Mouse (Mus musculus): ENCODE data around the gene Csnk1d. TPM values are rescaled to one million over a fixed set of nuclear protein-coding genes. Genes with fewer than 3 reads are reported as not detected.

Csnk1d gene
- polyA plus RNA-seq, 1 experiment from 2014 or later, result 150 TPM

- H3K4me2 ChIP-seq, result no peak overlapping the region
- H3K9ac ChIP-seq, result no peak overlapping the region
- no peak overlapping the region for H3K4me3 ChIP-seq (replicated peaks)
- no peak for ATAC-seq (ENCODE audit: low FRiP score)
- H3K27me3 ChIP-seq, result no peaks in the 10 kb centered on the region
- no peaks in the 10 kb centered on the region for H3K36me3 ChIP-seq (replicated peaks)
- no peaks in the 10 kb centered on the region for H3K9me3 ChIP-seq
- no peaks in the 10 kb centered on the region for H3K4me1 ChIP-seq
- 79% methylated on average over 6 of the region's 6 CpGs for WGBS
- no peak overlapping the region for H3K27ac ChIP-seq
Observed at GRCm38 (mm10) chr11:121006184-121006583, 15.1 kb upstream of the Csnk1d start.

DNA sequence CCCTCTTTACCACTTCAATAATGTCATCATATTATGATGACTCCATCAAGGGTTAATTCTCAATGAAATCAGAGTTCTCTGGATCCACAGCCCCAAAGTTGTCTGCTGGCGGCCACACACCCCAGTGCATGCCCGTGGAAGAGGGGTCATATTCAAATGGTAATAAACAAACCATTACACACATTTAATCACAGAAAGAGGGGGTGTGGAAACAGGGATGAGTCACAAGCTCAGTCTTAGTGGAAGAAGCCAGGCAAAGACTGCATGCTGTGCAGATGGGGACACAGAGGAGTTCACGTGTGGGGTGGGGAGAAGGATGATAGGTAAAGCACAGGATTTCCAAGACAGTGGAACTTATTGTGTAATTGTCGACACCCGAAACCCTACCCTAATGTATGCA, 13.2 kb upstream of the Csnk1d start:
- H3K4me1 ChIP-seq, result no peaks in the 10 kb centered on the region
- no peaks in the 10 kb centered on the region for H3K9me3 ChIP-seq
- no peaks in the 10 kb centered on the region for H3K27me3 ChIP-seq
- no peak overlapping the region for H3K4me3 ChIP-seq (replicated peaks)
- no peak overlapping the region for H3K27ac ChIP-seq
- WGBS, result 62% methylated on average over 5 of the region's 5 CpGs
- no peak overlapping the region for H3K4me2 ChIP-seq
- no peak for ATAC-seq (ENCODE audit: low FRiP score)
- H3K9ac ChIP-seq, result no peak overlapping the region
- H3K36me3 ChIP-seq (replicated peaks), result no peaks in the 10 kb centered on the region

DNA sequence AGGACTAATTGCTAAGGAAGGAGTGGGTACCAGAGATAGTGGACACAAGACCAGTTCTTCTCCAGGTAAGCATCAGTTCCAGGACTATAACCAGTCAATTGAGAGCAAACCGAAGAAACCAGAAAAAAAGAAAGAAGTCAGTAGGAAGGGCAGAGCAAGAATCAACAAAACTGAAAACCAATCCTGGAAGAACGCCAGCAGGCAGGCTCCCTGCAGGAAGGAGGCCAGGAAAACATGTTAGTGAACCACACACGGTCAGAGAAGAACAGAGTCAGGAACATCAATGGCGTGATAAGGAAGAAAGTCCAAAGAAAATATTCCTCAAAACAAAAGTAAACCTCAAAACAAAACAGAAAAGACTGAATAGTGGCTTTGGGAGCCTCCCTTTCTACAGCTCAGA, 10.8 kb upstream of the Csnk1d start:
- WGBS, result 90% methylated on average over 4 of the region's 4 CpGs
- ATAC-seq (ENCODE audit: low FRiP score), result no peak

DNA sequence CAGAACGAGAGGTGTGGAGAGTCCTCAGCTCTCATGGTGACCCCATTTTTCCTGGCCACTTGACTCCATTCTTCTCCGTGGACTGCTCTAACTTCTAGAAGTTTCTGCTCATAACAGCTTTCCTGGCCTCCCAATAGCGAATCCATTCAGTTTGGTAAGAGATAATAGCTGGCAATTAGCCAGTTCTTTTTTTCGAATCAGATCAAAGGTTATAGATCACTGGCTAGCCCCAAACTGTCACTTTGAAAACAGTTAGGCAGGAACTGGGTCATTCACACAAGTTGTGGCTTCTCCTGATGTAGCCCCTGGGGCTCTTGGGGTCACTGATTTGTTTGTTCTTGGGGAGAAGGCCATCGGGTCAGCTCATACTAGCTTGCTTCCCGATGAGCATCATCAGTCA, 3.6 kb upstream of the Csnk1d start:
- no peak overlapping the region for H3K4me3 ChIP-seq (replicated peaks)
- H3K4me2 ChIP-seq, result no peak overlapping the region
- H3K36me3 ChIP-seq (replicated peaks), result no peaks in the 10 kb centered on the region
- H3K9me3 ChIP-seq, result no peaks in the 10 kb centered on the region
- H3K27me3 ChIP-seq, result no peaks in the 10 kb centered on the region
- H3K9ac ChIP-seq, result no peak overlapping the region
- H3K27ac ChIP-seq, result no peak overlapping the region
- ATAC-seq (ENCODE audit: low FRiP score), result no peak
- WGBS, result 91% methylated on average over 6 of the region's 6 CpGs
- peaks cover 24% of the 10 kb centered on the region for H3K4me1 ChIP-seq

More for the DNA sequence above, 10.8 kb upstream of the Csnk1d start:
- no peak overlapping the region for H3K4me2 ChIP-seq
- no peak overlapping the region for H3K27ac ChIP-seq
- no peaks in the 10 kb centered on the region for H3K9me3 ChIP-seq
- no peak overlapping the region for H3K4me3 ChIP-seq (replicated peaks)
- no peak overlapping the region for H3K9ac ChIP-seq
- no peaks in the 10 kb centered on the region for H3K27me3 ChIP-seq
- H3K36me3 ChIP-seq (replicated peaks), result no peaks in the 10 kb centered on the region
- no peaks in the 10 kb centered on the region for H3K4me1 ChIP-seq

DNA sequence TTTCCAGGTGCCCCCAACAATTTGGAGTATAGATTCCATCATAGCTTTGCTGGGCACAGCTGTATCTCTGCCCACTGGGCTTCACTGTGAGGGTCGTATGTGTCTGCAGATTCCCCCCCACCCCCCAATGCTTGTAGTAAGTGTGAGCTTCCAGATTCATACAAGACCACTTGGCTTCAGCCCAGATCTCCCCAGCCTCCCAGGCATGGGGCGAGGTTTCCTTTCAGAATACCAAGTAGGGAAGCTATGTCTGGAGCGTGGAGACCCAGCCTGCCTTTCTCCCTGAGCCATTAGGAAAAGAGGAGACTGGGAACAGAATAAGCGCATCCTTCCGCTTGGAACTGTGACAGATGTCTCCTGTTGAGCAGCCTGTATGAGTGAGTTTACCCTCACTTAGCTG, 2.5 kb upstream of the Csnk1d start:
- ATAC-seq (ENCODE audit: low FRiP score), result no peak
- Histone ChIP-seq H3K27me3 (no peaks in the 10 kb centered on the region), H3K9ac (no peak overlapping the region), H3K27ac (no peak overlapping the region), H3K36me3 (replicated peaks) (no peaks in the 10 kb centered on the region), H3K4me3 (replicated peaks) (no peak overlapping the region), H3K4me2 (no peak overlapping the region), H3K9me3 (no peaks in the 10 kb centered on the region), H3K4me1 (peaks cover 36% of the 10 kb centered on the region)
- WGBS, result 92% methylated on average over 5 of the region's 5 CpGs

DNA sequence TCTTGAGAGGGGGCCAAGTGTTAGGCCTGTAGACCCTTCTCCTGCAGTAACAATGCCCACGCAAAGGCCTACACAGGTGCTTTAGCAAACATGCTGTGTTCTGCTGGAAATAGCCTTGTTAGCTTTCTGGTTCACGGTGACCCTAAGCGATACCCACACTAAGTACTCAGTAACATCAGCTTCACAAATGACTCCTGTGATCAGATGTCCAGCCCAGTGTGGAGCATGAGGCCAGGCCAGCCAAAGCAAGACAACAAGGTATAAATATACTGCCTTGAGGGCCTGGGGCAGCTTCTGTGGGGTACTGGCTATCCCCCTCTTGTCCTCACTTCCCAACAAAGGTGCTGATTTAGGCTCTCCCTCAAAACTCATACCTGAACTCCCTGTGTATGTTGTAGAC, 1.9 kb upstream of the Csnk1d start:
- WGBS, result 96% methylated on average over 3 of the region's 3 CpGs

GRCm38 (mm10) chr11:120991791-120992190, 661 bp upstream of the Csnk1d start:
- no peaks in the 10 kb centered on the region for H3K36me3 ChIP-seq (replicated peaks)
- WGBS, result 84% methylated on average over 3 of the region's 3 CpGs
- peak; percentile 12 for ATAC-seq (ENCODE audit: low FRiP score)

More for the DNA sequence above, 1.9 kb upstream of the Csnk1d start:
- ATAC-seq (ENCODE audit: low FRiP score), result no peak
- Histone ChIP-seq H3K36me3 (replicated peaks) (no peaks in the 10 kb centered on the region), H3K9ac (0 out of 2 replicates have a peak overlapping the region, but pooled peaks have one; percentile 7), H3K4me2 (no peak overlapping the region), H3K9me3 (no peaks in the 10 kb centered on the region), H3K4me3 (replicated peaks) (no peak overlapping the region), H3K27me3 (no peaks in the 10 kb centered on the region), H3K27ac (no peak overlapping the region), H3K4me1 (peaks cover 41% of the 10 kb centered on the region)

GRCm38 (mm10) chr11:120990126-120990781, 876 bp downstream of the Csnk1d start:
- peak; percentile 61 for ATAC-seq (ENCODE audit: low FRiP score)
- H3K9me3 ChIP-seq, result no peaks in the 10 kb centered on the region
- H3K27ac ChIP-seq, result peak overlapping the region; percentile 98
- under 1% methylated on average over 25 of the region's 35 CpGs for WGBS
- H3K4me1 ChIP-seq, result peaks cover 48% of the 10 kb centered on the region
- H3K27me3 ChIP-seq, result no peaks in the 10 kb centered on the region
- peaks cover 14% of the 10 kb centered on the region for H3K36me3 ChIP-seq (replicated peaks)
- H3K4me3 ChIP-seq (replicated peaks), result peak overlapping the region; percentile 100
- peak overlapping the region; percentile 75 for H3K4me2 ChIP-seq
- peak overlapping the region; percentile 100 for H3K9ac ChIP-seq

More at GRCm38 (mm10) chr11:120991791-120992190, 661 bp upstream of the Csnk1d start:
- Histone ChIP-seq H3K27ac (peak overlapping the region; percentile 98), H3K27me3 (no peaks in the 10 kb centered on the region), H3K9ac (peak overlapping the region; percentile 100), H3K4me3 (replicated peaks) (peak overlapping the region; percentile 100), H3K4me1 (peaks cover 48% of the 10 kb centered on the region), H3K9me3 (no peaks in the 10 kb centered on the region), H3K4me2 (peak overlapping the region; percentile 75)

- Histone ChIP-seq H3K9ac (peak overlapping the region; percentile 100), H3K4me2 (peak overlapping the region; percentile 75), H3K27ac (peak overlapping the region; percentile 98; the same call in 1 of the 2 replicates), H3K4me1 (peaks cover 48% of the 10 kb centered on the region), H3K9me3 (no peaks in the 10 kb centered on the region), H3K27me3 (no peaks in the 10 kb centered on the region), H3K36me3 (replicated peaks) (peaks cover 19% of the 10 kb centered on the region), H3K4me3 (replicated peaks) (peak overlapping the region; percentile 100)
- no peak for ATAC-seq (ENCODE audit: low FRiP score)
- 59% methylated on average over 1 of the region's 1 CpGs for whole genome bisulfite sequencing
Observed at GRCm38 (mm10) chr11:120989523-120989922, 1.6 kb downstream of the Csnk1d start.

DNA sequence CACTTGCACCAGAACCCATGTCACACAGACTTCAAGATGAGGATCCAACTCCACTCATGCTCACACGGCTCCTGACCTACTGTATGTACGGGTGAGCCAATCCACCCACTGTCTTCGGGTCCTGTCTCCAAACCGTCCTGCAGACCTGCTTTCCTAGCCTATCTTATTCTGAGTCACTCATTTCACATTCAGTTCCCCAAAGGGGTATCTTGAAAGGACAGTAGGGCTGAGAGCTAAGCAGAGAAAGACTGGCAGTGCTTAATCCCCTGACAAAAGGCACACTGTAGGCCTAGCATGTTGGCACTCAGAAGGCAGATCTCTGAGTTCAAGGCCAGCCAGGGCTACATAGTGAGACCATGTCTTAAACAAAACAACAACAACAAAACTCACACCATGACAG, 2.7 kb downstream of the Csnk1d start:
- Histone ChIP-seq H3K9me3 (no peaks in the 10 kb centered on the region), H3K4me3 (replicated peaks) (0 out of 2 replicates have a peak overlapping the region, but pooled peaks have one; percentile 100), H3K9ac (no peak overlapping the region), H3K4me1 (peaks cover 46% of the 10 kb centered on the region), H3K27me3 (no peaks in the 10 kb centered on the region), H3K4me2 (peak overlapping the region; percentile 75; the same call in 1 of the 2 replicates), H3K27ac (no peak overlapping the region), H3K36me3 (replicated peaks) (peaks cover 27% of the 10 kb centered on the region)
- ATAC-seq (ENCODE audit: low FRiP score), result no peak
- WGBS, result 83% methylated on average over 4 of the region's 4 CpGs

DNA sequence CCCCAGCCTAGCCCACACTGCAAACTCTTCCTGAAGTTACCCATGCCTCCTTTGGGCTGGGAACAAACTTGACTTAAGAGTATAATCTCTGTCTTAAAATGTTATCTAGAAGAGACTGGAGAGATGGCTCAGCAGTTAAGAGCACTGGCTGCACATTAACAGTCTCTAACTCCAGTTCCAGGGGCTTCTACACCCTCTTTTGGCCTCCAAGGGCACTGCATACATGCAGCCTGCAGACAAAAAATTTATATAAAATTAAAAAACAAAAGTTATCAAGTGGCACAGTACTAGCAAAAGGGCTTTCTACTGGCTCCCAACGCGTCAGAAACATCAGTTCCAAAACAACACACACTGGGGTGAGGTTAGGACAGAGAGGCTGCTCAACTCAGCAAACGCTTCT, 3.5 kb downstream of the Csnk1d start:
- Histone ChIP-seq H3K4me3 (replicated peaks) (no peak overlapping the region), H3K27me3 (no peaks in the 10 kb centered on the region), H3K4me1 (peaks cover 39% of the 10 kb centered on the region), H3K36me3 (replicated peaks) (peaks cover 35% of the 10 kb centered on the region), H3K9me3 (no peaks in the 10 kb centered on the region), H3K9ac (no peak overlapping the region), H3K27ac (no peak overlapping the region), H3K4me2 (no peak overlapping the region)
- ATAC-seq (ENCODE audit: low FRiP score), result no peak
- WGBS, result 89% methylated on average over 3 of the region's 3 CpGs

DNA sequence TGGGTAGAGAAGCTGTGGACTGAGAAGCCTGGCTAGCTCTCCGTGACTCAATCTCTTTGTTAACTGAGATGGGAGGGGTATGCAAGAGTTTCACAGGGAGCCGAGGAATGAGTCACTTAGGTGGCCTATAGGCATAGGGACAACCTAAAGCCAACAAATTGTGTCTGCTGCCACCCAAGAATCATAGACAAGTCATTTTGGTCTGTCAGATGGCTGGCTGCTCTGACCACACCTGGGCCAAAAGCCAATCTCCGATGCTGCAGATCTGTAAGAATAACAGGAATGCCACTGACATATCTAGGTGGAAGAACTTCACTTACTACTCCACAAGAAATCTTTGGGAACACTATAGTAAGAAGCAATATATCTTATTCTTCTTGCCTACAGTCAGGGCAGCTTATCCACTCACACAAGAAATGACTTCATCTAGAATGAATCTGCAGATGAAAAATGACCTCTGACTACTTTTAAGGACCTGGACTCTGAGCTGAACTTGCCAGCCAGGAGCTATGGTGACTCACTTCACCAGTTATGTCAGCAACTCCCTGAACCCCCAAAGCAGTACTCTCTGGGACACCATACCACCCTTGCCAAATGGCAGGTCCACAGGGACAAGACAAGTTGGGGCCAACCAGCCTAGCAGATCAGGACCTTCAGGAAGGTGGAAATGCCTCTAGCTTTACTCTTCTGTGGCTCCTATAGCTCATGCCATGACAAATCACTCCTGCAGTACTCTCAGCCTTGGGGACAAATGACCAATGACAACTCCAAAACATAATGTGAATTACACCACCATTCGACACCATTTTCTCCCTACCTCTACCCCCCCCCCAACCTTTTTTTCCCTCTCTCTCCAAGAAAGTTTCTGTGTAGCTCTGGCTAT, 6.4 kb downstream of the Csnk1d start:
- ATAC-seq (ENCODE audit: low FRiP score), result no peak
- H3K4me1 ChIP-seq, result peaks cover 24% of the 10 kb centered on the region
- no peak overlapping the region for H3K27ac ChIP-seq
- no peak overlapping the region for H3K4me2 ChIP-seq
- H3K4me3 ChIP-seq (replicated peaks), result no peak overlapping the region
- no peaks in the 10 kb centered on the region for H3K27me3 ChIP-seq
- H3K36me3 ChIP-seq (replicated peaks), result peaks cover 63% of the 10 kb centered on the region
- no peak overlapping the region for H3K9ac ChIP-seq
- no peaks in the 10 kb centered on the region for H3K9me3 ChIP-seq
- WGBS, result 83% methylated on average over 4 of the region's 4 CpGs

All from forebrain, embryonic 12.5 days (tissue).